Mouse (Mus musculus): ENCODE data around the gene Rubcnl. TPM values are rescaled to one million over a fixed set of nuclear protein-coding genes. Genes with fewer than 3 reads are reported as not detected.

The Rubcnl gene
- polyA plus RNA-seq, 1 experiment from 2014 or later: 0.21 TPM

DNA sequence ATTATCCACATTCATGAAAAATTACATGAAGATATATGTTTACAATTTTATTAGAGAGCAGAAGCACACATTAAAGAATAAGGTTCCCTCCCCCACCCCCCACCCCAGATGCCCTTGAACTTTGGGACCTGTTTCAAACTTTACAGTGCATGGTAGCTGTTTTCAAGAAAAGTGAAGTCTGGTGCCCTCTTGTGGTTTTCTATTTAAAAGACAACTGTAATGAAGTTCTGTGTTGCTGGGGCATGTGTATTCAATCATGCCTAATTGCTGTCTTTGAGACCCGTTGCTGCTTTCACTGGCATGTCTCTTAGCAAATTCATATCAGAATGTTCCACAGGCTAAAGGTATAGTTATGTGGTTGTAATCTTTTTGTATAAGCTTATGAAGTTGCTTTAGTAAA is 25.3 kb upstream of the Rubcnl start:
- no peak overlapping the region for H3K9ac ChIP-seq
- 3% methylated on average over 1 of the region's 1 CpGs for WGBS
- no peaks in the 10 kb centered on the region for H3K4me1 ChIP-seq (replicated peaks)
- no peaks in the 10 kb centered on the region for H3K27me3 ChIP-seq
- H3K27ac ChIP-seq (replicated peaks): no peak overlapping the region
- H3K4me3 ChIP-seq: no peak overlapping the region
- no peaks in the 10 kb centered on the region for H3K36me3 ChIP-seq
- H3K4me2 ChIP-seq: no peak overlapping the region
- ATAC-seq (ENCODE audit: low read depth): no peak; the same call in 1 of the 2 replicates
- no peaks in the 10 kb centered on the region for H3K9me3 ChIP-seq

- H3K9ac ChIP-seq: no peak overlapping the region
- no peaks in the 10 kb centered on the region for H3K4me1 ChIP-seq (replicated peaks)
- H3K27me3 ChIP-seq: no peaks in the 10 kb centered on the region
- H3K4me2 ChIP-seq: no peak overlapping the region
- 36% methylated on average over 3 of the region's 3 CpGs for WGBS
- H3K36me3 ChIP-seq: no peaks in the 10 kb centered on the region
- H3K27ac ChIP-seq (replicated peaks): no peak overlapping the region
- no peak overlapping the region for H3K4me3 ChIP-seq
- ATAC-seq (ENCODE audit: low read depth): no peak
- no peaks in the 10 kb centered on the region for H3K9me3 ChIP-seq
Measured at GRCm38 (mm10) chr14:74996556-74996955, 19.3 kb upstream of the Rubcnl start.

DNA sequence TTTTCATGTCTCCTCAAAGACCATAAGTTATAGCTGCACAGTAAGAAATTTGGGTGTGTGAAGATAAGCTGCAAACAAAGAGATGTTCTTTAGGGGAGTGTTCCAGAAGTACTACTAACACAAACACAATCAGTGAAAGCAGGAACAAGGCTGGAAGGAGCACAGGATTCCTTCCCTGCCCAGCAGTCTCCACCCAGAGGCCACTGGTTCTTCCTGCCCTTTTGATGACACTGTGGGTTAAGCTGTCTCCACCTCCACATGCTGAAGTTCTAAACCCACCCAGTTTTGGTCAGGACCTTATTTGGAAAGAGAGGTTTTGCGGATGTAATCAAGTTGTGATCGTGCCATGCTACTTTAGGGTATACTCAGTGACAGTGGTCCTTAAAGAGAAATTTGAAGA is 18.8 kb upstream of the Rubcnl start:
- H3K27ac ChIP-seq (replicated peaks): no peak overlapping the region
- H3K4me1 ChIP-seq (replicated peaks): no peaks in the 10 kb centered on the region
- H3K9ac ChIP-seq: no peak overlapping the region
- no peaks in the 10 kb centered on the region for H3K36me3 ChIP-seq
- H3K27me3 ChIP-seq: no peaks in the 10 kb centered on the region
- no peak for ATAC-seq (ENCODE audit: low read depth)
- WGBS: 93% methylated on average over 2 of the region's 2 CpGs
- no peak overlapping the region for H3K4me2 ChIP-seq
- no peak overlapping the region for H3K4me3 ChIP-seq
- H3K9me3 ChIP-seq: no peaks in the 10 kb centered on the region

DNA sequence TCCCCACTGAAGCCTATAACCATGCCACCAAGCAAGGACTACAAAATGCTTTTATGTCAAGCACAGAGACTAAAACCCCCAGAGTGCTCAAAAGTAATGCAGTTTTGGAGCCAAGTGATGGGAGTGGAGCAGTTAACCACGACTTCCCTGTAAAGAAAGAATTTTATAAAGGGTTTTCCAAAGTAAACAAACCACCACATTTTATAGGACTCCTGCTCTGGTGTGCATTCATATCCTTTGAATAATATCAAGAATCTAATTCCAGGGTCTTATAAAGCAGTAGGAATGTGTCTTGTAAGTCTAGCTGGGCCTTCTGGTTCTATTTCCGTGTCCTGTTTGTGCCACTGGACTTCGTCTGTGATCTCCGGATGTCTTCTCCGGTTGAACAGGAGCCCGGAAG is 14.5 kb upstream of the Rubcnl start:
- no peak overlapping the region for H3K27ac ChIP-seq (replicated peaks)
- H3K9ac ChIP-seq: no peak overlapping the region
- no peak overlapping the region for H3K4me2 ChIP-seq
- ATAC-seq (ENCODE audit: low read depth): no peak
- no peak overlapping the region for H3K4me3 ChIP-seq
- H3K27me3 ChIP-seq: no peaks in the 10 kb centered on the region
- WGBS: 90% methylated on average over 6 of the region's 6 CpGs
- H3K9me3 ChIP-seq: no peaks in the 10 kb centered on the region
- H3K4me1 ChIP-seq (replicated peaks): no peaks in the 10 kb centered on the region
- no peaks in the 10 kb centered on the region for H3K36me3 ChIP-seq

DNA sequence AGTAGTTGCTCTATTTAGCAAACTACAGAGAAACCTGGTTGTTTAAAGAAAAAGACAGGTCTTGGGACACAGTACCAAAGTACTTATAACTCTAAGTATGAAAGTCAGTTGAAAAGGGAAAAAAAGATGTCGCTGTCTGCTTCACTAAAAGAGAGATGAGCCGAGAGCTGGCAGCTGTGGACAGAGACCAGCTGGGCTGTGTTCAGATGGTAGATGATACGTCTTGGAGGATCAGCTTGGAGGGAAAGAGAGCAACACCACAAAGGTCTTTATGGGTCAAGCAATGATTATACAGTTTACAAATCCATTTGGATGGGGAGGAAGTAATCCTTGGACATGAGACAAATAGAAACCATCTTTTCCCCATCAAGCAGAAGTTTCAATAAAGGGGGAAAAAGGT is 12.5 kb upstream of the Rubcnl start:
- no peak overlapping the region for H3K9ac ChIP-seq
- whole genome bisulfite sequencing: 80% methylated on average over 3 of the region's 3 CpGs
- ATAC-seq (ENCODE audit: low read depth): no peak
- no peak overlapping the region for H3K4me2 ChIP-seq
- no peak overlapping the region for H3K27ac ChIP-seq (replicated peaks)
- no peaks in the 10 kb centered on the region for H3K36me3 ChIP-seq
- H3K9me3 ChIP-seq: no peaks in the 10 kb centered on the region
- no peaks in the 10 kb centered on the region for H3K4me1 ChIP-seq (replicated peaks)
- no peak overlapping the region for H3K4me3 ChIP-seq
- H3K27me3 ChIP-seq: no peaks in the 10 kb centered on the region

DNA sequence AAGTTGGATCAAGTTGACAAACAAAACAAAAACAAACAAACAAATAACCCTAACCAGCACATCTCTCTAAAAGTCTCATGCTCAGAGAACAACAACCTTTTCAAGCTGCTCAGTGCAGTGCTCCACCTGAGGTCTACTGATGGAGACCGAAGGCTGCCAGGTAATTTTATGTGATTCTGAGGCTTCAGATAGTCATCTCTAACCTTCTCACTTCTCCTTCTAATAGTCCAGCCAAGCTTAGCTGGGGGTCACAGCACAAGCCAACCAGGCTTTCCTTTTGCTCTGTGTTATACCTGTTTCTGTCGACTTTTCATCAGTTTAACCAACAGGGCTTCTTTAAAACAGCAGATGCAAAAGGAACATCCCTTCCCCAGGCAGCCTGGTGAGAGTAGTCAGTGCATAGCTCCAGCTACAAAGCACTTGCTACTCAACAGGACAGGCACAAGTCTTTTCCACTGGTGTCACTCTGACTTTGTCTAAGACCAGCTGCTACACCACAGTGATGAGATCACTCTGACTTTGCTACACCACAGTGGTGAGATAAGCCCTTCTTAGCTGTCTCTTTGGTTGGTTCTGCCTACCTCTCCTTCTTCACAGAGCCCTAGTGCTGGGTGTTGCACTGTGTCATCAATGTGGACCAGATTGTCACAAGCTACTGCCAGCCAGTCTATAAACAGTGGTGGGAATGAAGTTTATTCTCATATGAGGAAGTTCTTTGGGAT is 10.2 kb upstream of the Rubcnl start:
- no peaks in the 10 kb centered on the region for H3K9me3 ChIP-seq
- H3K4me1 ChIP-seq (replicated peaks): no peaks in the 10 kb centered on the region; the same call in 1 of the 2 replicates
- ATAC-seq (ENCODE audit: low read depth): no peak
- H3K36me3 ChIP-seq: no peaks in the 10 kb centered on the region
- no peak overlapping the region for H3K27ac ChIP-seq (replicated peaks)
- no peak overlapping the region for H3K4me3 ChIP-seq
- H3K9ac ChIP-seq: no peak overlapping the region
- no peak overlapping the region for H3K4me2 ChIP-seq
- H3K27me3 ChIP-seq: no peaks in the 10 kb centered on the region
- WGBS: 84% methylated on average over 2 of the region's 2 CpGs

DNA sequence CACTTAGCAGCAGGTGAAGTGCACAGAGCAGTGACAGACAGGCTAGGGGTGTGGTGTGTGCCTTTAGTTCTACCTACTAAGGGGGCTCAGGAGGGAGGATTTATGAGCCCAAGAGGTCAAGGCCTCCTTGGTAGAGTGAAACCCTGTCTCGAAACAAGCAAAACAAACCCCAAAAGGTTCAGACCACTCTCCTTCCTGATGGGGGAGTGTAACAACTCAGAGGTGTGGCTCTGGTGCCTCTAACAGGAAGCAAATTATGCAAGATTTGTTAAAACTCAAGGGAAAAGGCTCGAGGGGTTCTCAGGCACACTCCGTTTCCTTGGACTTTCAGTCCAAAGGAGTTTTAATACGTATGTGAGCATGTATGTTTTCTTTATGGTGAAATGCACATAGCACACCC is 5.5 kb upstream of the Rubcnl start:
- H3K9ac ChIP-seq: no peak overlapping the region
- H3K27ac ChIP-seq (replicated peaks): no peak overlapping the region
- WGBS: 64% methylated on average over 4 of the region's 4 CpGs
- ATAC-seq (ENCODE audit: low read depth): no peak
- no peaks in the 10 kb centered on the region for H3K36me3 ChIP-seq
- H3K4me3 ChIP-seq: no peak overlapping the region
- H3K9me3 ChIP-seq: no peaks in the 10 kb centered on the region
- H3K4me2 ChIP-seq: no peak overlapping the region
- no peaks in the 10 kb centered on the region for H3K27me3 ChIP-seq
- H3K4me1 ChIP-seq (replicated peaks): no peaks in the 10 kb centered on the region; the same call in 1 of the 2 replicates

GRCm38 (mm10) chr14:75010986-75011655 is 4.7 kb upstream of the Rubcnl start:
- H3K4me3 ChIP-seq: no peak overlapping the region
- no peak overlapping the region for H3K9ac ChIP-seq
- ATAC-seq (ENCODE audit: low read depth): 0 out of 2 replicates have a peak, but pooled peaks have one; percentile 32
- no peak overlapping the region for H3K27ac ChIP-seq (replicated peaks)
- H3K36me3 ChIP-seq: no peaks in the 10 kb centered on the region
- no peaks in the 10 kb centered on the region for H3K27me3 ChIP-seq
- WGBS: 43% methylated on average over 8 of the region's 8 CpGs
- no peaks in the 10 kb centered on the region for H3K9me3 ChIP-seq
- no peak overlapping the region for H3K4me2 ChIP-seq
- H3K4me1 ChIP-seq (replicated peaks): no peaks in the 10 kb centered on the region; the same call in 1 of the 2 replicates

GRCm38 (mm10) chr14:75016715-75017020 is 841 bp downstream of the Rubcnl start:
- no peak for ATAC-seq (ENCODE audit: low read depth)
- WGBS: 75% methylated on average over 9 of the region's 9 CpGs
- Histone ChIP-seq H3K9me3 (no peaks in the 10 kb centered on the region), H3K36me3 (no peaks in the 10 kb centered on the region), H3K4me3 (peak overlapping the region; percentile 43), H3K27ac (replicated peaks) (no peak overlapping the region), H3K4me2 (peak overlapping the region; percentile 73), H3K4me1 (replicated peaks) (peaks cover 5% of the 10 kb centered on the region), H3K9ac (peak overlapping the region; percentile 69; the same call in 1 of the 2 replicates), H3K27me3 (peaks cover 9% of the 10 kb centered on the region; the same call in 1 of the 2 replicates)

GRCm38 (mm10) chr14:75017277-75017676 is 1.4 kb downstream of the Rubcnl start:
- Histone ChIP-seq H3K27me3 (peaks cover 9% of the 10 kb centered on the region; the same call in 1 of the 2 replicates), H3K9me3 (no peaks in the 10 kb centered on the region), H3K27ac (replicated peaks) (no peak overlapping the region), H3K4me3 (no peak overlapping the region), H3K9ac (no peak overlapping the region), H3K4me2 (no peak overlapping the region), H3K36me3 (no peaks in the 10 kb centered on the region), H3K4me1 (replicated peaks) (peaks cover 5% of the 10 kb centered on the region)
- ATAC-seq (ENCODE audit: low read depth): no peak
- WGBS: 87% methylated on average over 7 of the region's 7 CpGs

DNA sequence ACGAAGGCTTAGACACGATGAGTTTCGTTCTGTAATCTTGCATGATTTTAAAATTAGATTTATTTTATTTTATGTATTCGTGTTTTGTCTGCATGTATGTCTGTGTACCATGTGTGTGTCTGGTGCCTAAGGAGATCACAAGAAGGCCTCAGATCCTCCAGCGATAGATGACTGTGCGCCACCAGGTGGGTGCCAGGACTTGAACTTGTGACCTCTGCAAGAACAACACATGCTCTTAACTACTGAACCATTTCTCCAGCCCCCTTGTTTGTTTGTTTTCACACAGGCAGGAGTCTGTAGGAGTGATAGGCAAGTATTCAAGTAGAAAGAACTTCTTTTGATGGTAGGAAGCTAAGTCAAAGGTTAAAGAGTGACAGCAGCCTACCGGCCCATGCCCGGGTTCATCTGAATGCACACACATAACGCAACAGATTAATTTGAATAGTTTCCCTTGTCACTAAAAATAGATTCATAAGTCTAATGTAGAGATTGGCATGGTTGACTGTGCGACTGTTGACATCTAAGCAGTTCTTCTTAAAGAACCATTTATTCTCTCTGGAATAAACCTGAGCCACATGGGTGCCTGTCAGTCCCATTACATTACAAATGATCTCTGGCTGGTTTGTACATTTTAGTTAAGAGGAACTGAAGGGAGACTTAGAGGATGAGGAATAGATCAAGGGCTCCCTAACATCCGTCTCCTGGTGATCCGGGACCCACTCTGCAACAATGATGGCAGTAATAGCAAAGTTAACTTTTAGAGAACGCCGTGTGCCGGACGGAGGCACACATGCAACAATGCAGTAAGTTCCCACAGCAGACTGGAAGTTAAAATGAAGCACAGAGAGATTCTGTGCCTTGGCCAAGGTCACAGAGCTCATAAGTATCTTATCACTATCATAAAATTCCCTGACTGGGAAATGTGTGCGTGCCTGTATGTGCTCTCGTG is 2.3 kb downstream of the Rubcnl start:
- Histone ChIP-seq H3K9me3 (no peaks in the 10 kb centered on the region), H3K4me3 (no peak overlapping the region), H3K27me3 (peaks cover 9% of the 10 kb centered on the region; the same call in 1 of the 2 replicates), H3K4me1 (replicated peaks) (peaks cover 5% of the 10 kb centered on the region), H3K27ac (replicated peaks) (no peak overlapping the region), H3K4me2 (no peak overlapping the region), H3K36me3 (no peaks in the 10 kb centered on the region), H3K9ac (no peak overlapping the region)
- ATAC-seq (ENCODE audit: low read depth): no peak
- 85% methylated on average over 18 of the region's 18 CpGs for WGBS

DNA sequence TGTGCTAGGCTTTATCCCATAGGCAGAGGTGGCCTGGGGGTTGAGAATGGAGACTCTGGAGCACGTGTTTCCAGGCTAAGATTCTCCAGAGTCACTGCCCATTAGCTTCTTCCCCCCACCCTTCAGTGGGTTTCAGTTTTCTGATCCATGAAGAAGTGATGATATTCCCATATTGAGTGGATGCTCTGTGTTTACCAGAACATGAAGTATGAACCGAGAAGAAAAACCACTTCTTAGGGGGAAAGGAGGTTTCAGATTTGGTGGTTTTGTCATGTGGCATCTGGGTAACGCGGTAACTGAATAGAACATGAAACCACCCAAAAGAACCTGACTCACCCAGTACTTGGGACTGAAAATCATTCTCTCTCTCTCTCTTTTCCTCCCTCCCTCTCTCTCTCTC is 3.0 kb downstream of the Rubcnl start:
- Histone ChIP-seq H3K36me3 (no peaks in the 10 kb centered on the region), H3K9me3 (no peaks in the 10 kb centered on the region), H3K4me3 (no peak overlapping the region), H3K9ac (no peak overlapping the region), H3K4me1 (replicated peaks) (peaks cover 5% of the 10 kb centered on the region), H3K27ac (replicated peaks) (no peak overlapping the region), H3K27me3 (peaks cover 9% of the 10 kb centered on the region; the same call in 1 of the 2 replicates), H3K4me2 (no peak overlapping the region)
- 74% methylated on average over 4 of the region's 4 CpGs for WGBS
- no peak for ATAC-seq (ENCODE audit: low read depth)
